Mouse (Mus musculus) CD4-positive, CD25-positive, alpha-beta regulatory T cell, adult 2 months (primary cell): ENCODE data around the gene Apeh.
"Not testable (repeated sequence)": the region's sequence is repeated elsewhere in the genome, so short reads cannot be mapped to it uniquely, and the experiment has no call there.

Experiments
- DNase-seq: peaks from one replicate; pipeline ENCODE4 v3.0.0-alpha.2; 2012; ENCODE audit warnings: low read depth, low spot score

Gene Apeh

DNA sequence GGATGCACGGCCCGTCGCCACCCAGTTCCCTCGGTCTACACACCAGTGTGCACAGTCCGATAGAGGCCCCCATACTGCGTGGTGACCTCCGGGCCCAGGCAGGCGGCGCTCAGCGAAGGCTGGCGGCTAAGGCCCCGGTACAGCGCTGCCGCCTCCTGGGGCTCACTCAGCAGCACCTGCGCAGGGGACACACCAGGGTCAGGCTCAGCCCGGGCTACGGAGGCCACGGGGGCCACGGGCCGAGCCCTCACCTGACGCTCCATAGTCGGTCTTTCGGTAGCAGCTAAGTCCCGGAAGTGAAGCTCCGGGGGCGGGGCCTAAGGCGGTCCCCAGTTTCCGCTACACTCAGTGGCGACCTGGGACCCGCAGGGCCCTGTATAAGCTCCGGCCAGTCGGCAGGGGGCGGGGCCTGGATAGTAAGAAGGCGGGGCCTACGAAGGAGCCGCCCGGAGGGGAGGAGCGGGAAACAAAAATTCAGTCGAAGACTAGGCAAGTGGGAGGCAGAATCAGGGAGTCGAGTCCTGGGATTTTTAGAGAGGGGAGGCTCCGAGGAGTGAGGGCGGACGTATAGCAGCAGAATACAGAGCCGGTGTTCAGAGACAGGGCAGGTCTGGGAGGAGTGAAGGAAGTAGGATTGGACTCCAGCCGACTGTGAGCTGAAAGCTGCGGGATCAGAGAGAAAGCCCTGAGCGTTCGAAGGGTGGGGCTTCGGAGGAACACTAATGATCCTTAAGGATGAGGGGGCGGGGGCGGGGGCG, at the start of gene Apeh:
Apeh (minus strand) TSS at position 423 of the 758 bp plus-strand sequence.
- peak; percentile 95 for DNase-seq

- no peak for DNase-seq
Observed at GRCm38 (mm10) chr9:108143470-108143869, 49.1 kb upstream of the Apeh start.

DNA sequence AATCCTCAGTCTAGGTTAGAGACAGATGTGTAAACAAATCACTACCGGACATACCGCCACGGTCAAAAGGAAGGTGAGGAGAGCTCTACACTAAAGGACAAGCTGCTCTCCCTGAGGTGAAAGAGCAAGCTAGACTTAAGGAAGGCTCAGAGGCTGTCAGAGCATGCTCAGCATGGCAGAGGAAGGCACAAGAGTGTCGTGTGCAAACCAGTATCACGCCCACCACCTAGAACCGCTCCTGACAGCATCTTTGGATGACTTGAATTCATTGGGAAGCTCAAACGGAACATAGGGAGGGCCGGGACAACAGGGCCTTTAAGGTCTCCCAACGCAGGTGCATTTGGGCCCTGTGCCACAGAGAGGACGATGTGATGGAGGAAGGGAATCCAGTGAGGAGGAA, 47.0 kb upstream of the Apeh start:
- no peak for DNase-seq

DNA sequence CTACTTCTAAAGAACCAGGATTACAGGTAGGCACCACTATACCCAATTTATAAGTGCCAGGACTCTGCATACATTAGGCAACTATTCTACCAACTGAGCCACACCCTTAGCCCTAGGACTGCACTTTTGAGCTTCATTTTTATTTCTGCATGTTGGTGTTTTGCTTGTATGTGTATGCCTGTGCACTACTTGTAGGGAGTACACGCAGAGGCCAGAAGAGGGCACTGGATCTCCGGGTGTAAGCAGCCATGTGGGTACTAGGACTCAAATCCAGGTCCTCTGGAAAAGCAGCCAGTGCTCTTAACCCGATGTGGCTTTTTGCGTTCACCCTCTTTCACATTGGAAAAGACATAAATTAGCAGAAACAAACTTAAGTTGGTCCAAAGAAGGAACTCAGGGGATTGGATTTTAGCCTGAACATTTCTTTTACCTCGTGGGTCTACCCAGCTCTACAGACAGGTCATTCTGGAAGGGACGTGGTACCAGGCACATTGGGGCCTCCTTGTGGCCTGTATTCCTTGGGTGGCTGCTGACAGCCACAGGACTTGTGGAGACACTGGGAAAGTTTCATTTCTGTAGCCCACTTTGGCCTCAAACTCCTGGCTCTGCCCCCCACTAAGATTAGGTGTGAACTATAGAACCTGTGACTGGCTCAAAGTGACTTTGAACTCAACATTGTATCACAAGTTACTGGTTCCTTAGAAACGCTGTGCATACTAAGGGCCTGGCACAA, 45.7 kb upstream of the Apeh start:
- peak; percentile 34 for DNase-seq

- no peak for DNase-seq
Observed at GRCm38 (mm10) chr9:108139169-108139962, 45.0 kb upstream of the Apeh start.

GRCm38 (mm10) chr9:108138118-108138517, 43.7 kb upstream of the Apeh start:
- no peak for DNase-seq

DNA sequence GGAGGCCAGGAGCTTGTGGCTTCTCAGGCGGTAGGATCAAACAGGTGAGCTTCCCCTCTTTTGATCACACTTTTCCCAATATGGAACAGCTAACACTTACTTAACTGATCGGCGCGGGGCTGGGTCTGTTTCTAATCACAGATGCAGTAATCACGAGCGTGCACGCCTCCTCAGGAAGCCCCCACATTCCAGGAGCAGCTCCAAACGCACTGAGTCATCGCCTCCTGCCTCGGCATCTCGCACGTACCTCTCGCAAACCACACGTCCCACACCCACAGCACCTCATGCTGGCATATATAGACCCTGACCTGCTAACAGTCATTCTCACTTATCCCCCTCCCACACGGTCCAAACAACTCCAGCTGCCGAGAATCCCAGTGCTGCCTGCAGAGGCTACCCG, 43.1 kb upstream of the Apeh start:
- no peak for DNase-seq

DNA sequence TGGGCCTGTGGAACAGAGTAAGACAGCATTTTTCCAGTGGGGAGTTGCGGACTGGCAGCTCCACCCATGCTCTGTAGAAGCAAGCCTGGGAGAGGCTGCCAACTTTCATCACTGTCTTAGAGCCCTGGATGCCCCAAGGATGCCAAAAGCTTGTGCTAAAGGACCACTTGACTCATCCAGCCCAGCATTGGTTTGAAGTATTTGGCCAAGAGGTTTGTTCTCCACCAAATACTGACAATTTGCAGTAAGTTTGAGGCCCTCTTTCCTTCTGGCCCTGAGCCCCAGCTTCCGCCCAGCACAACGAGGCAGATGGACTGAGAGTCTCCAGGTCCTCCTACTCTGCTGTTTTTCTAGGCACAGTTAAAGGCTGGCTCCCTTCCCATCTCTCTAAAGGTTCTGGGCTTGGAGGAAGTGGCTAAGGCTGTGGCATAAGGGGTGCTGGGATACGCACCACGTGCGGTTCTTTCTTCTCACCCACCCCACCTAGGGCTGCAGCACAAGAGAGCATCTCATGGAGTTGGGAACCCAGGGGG, 42.6 kb upstream of the Apeh start:
- DNase-seq, result no peak

GRCm38 (mm10) chr9:108136225-108136624, 41.8 kb upstream of the Apeh start:
- peak; percentile 73 for DNase-seq

DNA sequence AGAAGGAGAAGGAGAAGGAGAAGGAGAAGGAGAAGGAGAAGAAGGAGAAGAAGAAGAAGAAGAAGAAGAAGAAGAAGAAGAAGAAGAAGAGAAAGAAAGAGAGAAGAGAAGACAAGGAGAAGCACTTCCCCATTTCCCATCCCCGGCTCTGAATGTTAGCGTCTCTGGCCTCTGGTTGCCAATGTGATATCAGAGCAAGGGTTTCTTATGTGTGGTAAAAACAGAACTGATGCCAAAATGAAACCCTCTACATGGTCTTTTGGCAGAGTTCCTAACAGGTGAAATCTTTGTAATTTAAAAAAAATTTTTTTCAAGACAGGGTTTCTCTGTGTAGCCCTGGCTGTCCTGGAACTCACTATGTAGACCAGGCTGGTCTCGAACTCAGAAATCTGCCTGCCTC, 41.3 kb upstream of the Apeh start:
- not testable (repeated sequence) for DNase-seq

DNA sequence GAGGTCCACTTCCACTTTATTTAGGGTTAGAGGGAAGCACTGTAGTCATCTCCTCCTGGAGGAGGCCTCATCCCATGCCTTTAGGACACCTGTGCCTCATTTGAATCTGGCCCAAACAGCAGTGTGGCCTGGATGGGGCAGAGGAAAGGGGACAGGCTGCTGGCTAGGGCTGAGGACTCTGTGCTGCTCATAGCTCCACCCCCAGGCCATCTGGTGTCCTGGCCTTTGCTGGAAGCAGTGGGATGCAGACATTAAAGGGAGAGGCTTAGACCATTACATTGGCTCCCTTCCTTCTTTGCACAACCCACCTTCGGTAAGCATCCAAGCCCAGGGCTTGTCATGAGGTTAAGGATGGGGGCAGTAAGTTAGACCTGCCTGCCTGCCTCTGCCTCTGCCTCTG, 39.1 kb upstream of the Apeh start:
- no peak for DNase-seq

DNA sequence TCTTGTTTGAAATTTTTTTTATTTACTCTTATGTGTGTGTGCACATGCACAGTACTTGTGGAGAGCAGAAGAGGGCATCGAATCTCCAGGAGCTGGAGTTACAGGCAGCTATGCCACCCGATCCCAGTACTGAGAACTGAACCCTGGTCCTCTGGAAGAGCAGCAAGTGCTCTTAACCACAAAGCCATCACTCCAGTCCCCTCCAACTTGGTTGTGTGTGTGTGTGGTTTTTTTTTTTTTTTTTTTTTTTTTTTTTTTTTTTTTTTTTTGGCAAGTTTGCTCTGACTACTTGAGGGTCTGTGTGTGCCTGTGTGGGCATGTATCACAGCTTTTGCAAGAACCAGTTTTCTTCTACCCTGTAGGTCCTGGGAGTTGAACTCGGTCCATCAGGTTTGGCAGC, 38.0 kb upstream of the Apeh start:
- no peak for DNase-seq

- DNase-seq, result no peak
Observed at GRCm38 (mm10) chr9:108131502-108131901, 37.1 kb upstream of the Apeh start.

DNA sequence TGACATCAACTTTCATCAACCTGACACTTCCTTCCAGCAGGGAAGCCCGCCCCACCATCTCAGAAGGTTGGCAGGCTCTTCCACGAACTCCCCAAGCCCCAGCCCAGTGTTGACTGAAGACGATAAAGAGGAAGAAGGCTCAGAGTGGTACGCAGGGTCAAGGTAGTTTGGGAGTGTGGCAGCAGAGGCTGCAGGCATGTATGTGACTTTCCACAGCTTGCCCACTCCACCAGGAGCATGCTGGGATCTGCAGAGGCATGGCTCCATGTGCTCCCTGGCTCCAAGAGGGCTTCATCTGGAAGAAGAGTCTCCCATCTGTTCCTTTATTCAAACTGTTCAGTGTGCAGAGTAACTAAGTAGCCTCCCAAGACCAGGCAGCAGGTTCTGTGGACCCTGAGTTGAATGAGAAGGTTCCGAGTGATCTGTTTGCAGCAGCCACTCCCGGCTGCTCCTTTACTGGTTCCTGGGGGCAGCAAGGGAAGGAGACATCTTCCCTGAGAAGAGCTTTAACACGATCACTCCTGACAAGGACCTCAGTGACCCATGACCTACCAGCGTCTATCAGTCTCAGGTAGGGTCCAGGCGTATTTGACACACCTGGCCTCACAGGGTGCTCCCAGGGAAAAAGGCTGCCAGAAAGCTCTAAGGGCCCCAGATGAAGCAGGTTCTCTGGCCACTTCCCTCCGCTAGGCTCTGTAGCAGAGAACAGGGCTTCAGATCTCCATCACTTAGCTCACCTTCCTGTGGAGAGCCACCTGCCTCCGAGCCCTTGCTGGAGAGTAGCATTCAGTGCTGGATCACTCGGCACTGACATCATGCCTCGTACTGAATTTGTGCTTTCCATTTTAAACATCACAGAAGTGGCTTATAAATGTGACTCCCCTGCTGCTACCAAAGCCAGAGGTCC, 34.9 kb upstream of the Apeh start:
- DNase-seq, result no peak

GRCm38 (mm10) chr9:108128248-108128647, 33.8 kb upstream of the Apeh start:
- DNase-seq, result no peak

DNA sequence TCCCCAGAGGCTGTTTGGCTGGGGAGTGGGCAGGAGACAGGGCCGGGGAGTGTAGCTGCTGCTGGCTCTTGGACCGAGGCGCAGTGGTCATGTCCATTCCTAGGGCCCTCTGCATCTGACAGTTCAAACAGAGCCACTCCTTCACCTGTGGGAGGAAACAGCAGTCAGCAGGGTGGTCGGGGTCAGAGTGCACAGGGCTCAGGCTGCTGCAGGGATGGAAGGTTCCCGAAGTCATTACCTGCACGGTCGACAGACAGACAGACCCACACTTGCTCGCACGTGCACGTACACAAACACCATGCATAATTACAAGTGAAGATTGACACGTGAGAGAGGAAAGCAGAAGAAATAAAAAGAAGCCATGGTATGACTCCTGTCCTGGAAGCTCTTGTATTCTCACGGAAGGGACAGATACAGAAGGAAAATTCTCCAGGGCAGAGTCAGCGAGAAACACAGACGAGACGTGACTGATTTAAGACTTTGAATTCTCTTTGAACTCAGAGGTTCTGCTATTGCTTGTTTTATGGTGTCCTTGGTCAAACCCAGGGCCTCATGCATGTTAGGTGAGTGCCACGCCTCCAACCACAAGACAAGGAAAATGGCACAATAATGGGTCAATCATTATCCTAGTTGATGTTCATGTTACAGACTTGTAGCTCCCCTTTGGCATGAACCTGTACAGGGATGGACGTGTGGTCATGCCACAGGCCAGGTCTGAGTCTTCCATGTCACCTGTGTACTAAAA, 32.2 kb upstream of the Apeh start:
- no peak for DNase-seq

DNA sequence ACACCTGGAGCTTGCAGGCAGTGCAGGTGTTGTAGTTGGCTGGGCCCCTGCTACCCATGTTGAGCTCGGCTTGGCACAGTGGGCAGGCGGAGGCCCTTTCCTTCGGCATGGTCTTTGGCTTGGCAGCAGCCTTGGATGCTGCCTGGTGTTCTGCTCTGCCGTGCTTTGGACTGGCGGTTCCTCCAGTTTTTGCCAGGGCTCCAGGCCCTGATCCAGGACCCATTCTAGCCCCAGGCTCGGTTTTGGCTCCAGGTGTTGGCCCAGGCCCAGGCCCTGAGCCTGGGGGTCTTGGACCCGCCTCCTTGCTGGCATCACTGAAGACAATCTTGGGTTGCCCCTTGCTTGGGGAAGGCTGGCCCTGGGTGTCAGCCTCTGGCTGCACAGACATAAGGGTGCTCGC, 31.3 kb upstream of the Apeh start:
- no peak for DNase-seq

GRCm38 (mm10) chr9:108123916-108124315, 29.5 kb upstream of the Apeh start:
- no peak for DNase-seq

GRCm38 (mm10) chr9:108121170-108121969, 27.0 kb upstream of the Apeh start:
- no peak for DNase-seq
